Mouse (Mus musculus): Measurements from ENCODE around the gene Nkiras1.
"Not testable (repeated sequence)": the region's sequence is repeated elsewhere in the genome, so short reads cannot be mapped to it uniquely, and the experiment has no call there.

The Nkiras1 gene

DNA sequence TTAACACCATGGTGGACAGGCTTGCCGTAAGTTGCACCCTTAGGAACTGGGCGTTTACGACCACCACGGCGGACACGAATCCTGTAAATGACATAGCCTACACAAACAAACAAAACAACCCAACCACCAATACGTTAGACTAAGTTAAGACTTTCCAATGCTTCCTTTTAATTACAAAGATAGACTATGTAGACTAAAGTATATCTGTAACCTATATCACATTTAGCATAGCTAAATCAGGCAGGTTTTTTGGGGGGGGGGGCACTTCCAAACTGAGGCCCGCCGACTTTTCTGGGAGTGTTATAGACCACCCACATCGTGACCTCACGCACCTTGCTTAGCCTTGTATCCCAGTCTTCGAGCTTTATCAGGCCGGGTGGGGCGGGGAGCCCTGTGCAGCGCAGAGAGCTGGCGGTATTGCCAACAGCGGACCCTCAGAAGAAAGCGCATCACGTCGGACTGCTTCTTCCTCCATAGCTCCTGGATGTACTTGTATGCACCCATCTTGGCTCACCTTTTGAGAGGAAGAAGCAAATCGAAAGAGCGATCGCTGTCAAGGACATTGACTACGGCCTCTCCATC, 898 bp upstream of the Nkiras1 start:
- in situ Hi-C loops (cut with MboI; ENCODE audit: low pct_unique_long_range_greater_than_20kb in 1 of 2, low sequenced_read_pairs in 2 of 2, unreplicated experiment in 1 of 2), result not testable (repeated sequence)

DNA sequence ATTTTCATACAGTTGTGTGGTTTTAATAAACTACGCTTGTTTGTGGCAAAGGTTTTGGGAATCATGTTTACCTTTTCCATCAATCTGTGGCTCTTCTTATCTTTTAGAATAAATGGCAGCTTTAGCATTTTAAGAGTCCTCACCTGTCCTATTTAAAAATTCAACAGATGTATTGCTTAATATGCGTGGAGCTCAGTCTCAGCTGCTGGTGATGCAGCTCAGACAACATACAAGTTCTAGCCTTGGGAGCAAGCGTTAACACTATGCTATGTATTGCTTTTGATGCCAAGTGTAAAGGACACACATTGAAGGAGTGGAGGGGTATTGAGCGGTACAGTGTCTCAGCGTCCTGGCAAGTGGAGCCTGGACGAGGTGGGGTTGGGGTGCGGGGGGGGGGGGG, 730 bp downstream of the Nkiras1 start:
- in situ Hi-C loops (cut with MboI; ENCODE audit: low pct_unique_long_range_greater_than_20kb in 1 of 2, low sequenced_read_pairs in 2 of 2, unreplicated experiment in 1 of 2), result no loop called here

DNA sequence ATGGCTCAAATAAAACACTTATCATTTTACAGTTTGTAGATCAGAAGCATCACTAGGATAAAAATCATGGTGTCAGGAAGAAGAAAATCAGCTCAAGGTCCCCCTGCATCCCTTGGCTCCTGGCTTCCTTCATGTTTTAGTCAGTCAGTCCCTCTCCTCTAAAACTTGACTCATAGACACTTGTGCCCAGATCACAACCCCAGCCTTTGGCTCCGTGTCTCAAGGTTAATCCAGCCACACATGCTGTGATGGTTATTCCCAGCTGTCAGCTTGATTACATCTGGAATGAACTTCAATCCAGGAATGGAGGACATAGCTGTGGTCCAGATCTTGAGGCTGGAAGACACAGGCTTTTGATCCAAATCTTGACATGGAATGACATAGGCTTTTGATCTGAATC, 3.6 kb downstream of the Nkiras1 start:
- in situ Hi-C loops (cut with MboI; ENCODE audit: low pct_unique_long_range_greater_than_20kb in 1 of 2, low sequenced_read_pairs in 2 of 2, unreplicated experiment in 1 of 2), result no loop called here

DNA sequence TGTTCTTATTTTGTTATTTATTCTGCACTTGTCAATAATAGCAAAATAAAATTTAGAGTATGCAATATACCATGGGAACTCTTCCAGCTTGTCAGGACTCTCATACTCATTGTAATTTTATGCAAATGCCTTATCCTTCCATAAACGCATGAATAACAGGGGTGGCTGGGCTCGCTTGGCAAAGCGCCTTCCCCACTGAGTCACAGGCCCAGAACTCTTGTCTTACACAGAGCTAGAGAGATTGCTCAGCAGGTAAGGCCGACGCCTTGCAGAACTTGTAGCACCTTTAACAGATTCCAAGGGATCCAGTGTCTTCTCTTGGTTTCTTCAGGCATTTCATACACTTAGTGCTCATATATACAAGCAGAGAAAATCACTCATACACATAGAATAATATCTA, 9.4 kb downstream of the Nkiras1 start:
- in situ Hi-C loops (cut with MboI; ENCODE audit: low pct_unique_long_range_greater_than_20kb in 1 of 2, low sequenced_read_pairs in 2 of 2, unreplicated experiment in 1 of 2), result no loop called here

DNA sequence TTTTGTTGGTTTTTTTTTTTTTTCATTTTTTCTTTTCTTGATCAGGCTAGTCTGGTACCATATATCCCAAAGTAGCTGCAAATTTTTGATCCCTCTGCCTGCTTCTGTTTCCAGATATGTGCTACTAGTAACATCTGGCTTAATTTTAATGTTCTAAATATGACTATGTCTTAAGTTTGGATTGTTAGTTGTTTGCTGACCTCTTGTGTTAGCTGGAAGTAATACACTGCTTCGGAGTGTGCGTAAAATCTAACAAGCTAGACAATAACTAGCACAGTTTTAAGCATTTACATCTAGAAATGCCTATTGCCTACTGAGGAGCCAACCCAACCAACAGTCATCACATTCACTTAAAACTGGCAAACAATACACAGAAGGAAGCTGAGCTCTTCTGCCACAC, 13.6 kb downstream of the Nkiras1 start:
- in situ Hi-C loops (cut with MboI; ENCODE audit: low pct_unique_long_range_greater_than_20kb in 1 of 2, low sequenced_read_pairs in 2 of 2, unreplicated experiment in 1 of 2), result no loop called here

DNA sequence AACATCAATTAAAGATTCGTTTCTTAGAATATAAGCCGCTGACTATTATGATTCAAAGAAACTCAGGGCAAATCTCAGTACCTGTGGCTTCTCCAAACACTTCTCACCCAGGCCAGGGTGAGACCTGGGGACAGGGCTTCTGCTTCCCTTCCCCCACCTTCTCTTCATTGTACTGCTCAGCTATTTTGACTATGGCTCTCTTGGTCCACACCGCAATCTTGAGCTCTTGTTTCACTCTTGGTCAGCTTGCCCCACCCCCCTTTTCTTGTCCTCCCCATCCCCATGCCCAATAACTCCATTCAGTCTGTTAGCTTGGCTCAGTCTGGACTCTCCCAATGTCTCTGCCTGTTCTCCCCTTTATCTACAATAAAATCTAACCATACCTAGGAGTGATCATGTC, 14.5 kb downstream of the Nkiras1 start:
- in situ Hi-C loops (cut with MboI; ENCODE audit: low pct_unique_long_range_greater_than_20kb in 1 of 2, low sequenced_read_pairs in 2 of 2, unreplicated experiment in 1 of 2), result no loop called here

DNA sequence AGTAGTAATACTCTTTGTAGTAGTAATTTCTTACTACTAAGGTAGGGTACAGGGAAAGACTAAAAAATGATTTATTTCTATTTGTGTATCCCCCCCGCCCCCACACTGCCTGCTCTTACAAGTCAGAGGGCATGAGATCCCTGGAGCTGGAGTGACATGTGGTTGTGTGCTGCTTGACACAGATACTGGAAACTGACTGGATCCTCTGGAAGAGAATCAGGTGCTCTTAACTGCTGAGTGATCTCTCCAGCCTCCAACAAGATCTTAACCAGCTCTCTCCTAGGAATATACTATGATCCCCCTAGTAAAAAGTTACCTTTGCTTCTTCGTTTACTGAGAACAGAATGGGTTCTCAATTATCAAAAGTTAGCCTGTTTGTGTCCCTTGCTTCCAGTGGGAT, 15.5 kb downstream of the Nkiras1 start:
- in situ Hi-C loops (cut with MboI; ENCODE audit: low pct_unique_long_range_greater_than_20kb in 1 of 2, low sequenced_read_pairs in 2 of 2, unreplicated experiment in 1 of 2), result no loop called here

DNA sequence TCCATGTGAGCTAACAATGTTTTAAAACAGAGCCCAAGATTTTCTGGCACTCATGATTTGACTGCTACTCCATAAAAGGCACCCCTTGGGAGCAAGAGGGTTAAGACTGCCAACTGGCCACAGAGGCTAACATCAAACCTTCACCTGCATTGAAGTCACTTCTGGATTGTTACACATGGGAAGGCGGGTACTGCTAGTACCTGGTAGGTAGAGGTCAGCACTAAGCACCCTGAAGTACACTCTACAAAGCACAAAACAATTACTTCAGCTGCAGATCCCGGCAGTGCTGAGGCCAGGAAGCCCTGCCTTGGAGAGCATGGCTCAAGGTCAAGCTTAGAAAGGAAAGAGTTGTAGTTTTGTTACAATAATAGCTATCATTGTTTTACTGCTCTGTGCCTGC, 16.5 kb downstream of the Nkiras1 start:
- in situ Hi-C loops (cut with MboI; ENCODE audit: low pct_unique_long_range_greater_than_20kb in 1 of 2, low sequenced_read_pairs in 2 of 2, unreplicated experiment in 1 of 2), result no loop called here

DNA sequence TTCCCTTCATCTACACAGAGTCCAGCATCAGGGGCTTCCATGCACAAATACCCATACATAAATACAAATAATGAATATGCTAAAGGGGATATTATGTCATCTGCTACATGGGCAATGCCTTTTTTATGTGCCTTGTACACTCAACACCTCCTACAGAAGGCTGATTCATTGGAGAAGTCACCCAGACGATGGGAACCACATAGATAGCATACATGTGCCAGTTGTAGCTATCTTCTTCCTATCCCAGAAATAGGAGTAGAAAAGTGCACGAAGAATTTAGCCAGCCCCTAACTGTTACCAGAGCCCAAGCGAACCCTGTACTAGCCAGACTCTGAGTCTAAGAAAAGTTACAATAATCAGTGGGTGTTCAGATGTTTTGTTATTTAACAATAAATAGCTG, 21.2 kb downstream of the Nkiras1 start:
- in situ Hi-C loops (cut with MboI; ENCODE audit: low pct_unique_long_range_greater_than_20kb in 1 of 2, low sequenced_read_pairs in 2 of 2, unreplicated experiment in 1 of 2), result no loop called here

DNA sequence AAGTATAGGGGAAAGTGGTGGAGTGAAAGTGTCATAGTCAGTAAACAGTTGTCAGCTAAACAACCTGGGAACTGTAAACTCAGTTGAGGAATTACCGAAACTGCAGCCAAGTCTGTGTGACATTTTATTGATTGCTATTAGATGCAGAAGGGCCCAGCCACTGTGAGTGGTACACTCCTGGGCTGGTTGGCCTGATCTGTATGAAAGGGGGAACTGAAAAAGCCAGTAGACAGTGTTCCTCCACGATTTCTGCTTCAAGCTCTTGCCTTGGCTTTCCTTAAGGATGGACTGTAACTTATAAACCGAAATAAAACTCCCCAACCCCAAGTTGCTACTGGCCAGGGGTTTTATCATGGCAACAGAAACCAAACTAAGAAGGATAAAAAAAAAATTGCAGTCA, 21.6 kb downstream of the Nkiras1 start:
- in situ Hi-C loops (cut with MboI; ENCODE audit: low pct_unique_long_range_greater_than_20kb in 1 of 2, low sequenced_read_pairs in 2 of 2, unreplicated experiment in 1 of 2), result no loop called here

DNA sequence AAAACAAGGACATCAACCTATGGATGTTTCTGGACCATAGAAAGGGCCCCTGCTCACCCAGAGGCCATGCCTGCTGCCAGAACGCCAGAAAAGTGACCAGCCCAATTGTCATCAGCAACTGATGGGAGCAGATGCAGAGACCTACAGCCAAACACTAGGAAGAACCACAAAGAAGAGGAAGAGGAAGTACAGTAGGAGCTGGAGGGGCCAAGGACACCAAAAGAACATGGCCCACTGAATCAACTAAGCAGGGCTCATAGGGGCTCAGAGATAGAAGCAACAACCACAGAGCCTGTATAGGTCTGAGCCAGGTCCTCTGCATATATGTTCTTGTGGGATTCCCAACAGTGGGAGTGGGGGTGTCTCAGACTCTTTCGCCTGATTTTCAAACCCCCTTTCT, 26.5 kb downstream of the Nkiras1 start:
- in situ Hi-C loops (cut with MboI; ENCODE audit: low pct_unique_long_range_greater_than_20kb in 1 of 2, low sequenced_read_pairs in 2 of 2, unreplicated experiment in 1 of 2), result no loop called here

DNA sequence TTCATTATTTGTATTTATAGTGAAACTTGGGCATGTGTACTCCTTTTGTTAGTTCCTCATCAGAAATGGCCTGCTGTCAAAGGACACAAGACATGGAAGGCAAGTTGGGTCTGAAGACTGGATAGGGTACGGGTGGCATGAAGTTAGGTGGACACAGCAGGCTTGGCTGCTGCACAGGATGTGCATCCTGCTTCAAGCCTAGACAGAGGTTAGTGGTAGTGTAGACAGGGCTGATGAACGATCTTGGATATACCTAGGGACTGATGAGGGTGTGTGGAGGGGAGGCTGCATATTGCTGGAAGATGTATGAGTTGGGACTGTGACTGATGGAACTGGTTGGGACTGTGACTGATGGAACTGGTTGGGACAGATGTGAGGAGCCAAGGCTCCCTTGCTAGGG, 27.9 kb downstream of the Nkiras1 start:
- in situ Hi-C loops (cut with MboI; ENCODE audit: low pct_unique_long_range_greater_than_20kb in 1 of 2, low sequenced_read_pairs in 2 of 2, unreplicated experiment in 1 of 2), result no loop called here

DNA sequence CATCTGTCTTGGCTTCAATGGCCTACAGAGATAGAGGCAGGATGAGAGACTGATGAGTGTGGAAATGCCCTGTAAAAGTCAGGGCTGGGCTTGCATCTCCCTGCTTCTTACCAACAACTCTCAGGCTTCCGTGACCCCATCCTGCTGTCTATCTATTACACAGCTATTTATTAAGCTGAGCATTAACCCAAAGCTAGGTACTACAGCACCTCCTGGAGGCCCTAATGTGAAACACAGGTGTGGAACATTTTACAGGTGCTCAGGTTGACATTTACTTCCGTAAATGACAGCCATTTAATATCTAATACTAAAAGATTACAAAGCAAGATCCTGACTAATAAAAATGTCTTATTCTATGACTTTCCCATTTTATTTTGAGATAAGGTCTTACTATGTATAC, 29.7 kb downstream of the Nkiras1 start:
- in situ Hi-C loops (cut with MboI; ENCODE audit: low pct_unique_long_range_greater_than_20kb in 1 of 2, low sequenced_read_pairs in 2 of 2, unreplicated experiment in 1 of 2), result no loop called here

DNA sequence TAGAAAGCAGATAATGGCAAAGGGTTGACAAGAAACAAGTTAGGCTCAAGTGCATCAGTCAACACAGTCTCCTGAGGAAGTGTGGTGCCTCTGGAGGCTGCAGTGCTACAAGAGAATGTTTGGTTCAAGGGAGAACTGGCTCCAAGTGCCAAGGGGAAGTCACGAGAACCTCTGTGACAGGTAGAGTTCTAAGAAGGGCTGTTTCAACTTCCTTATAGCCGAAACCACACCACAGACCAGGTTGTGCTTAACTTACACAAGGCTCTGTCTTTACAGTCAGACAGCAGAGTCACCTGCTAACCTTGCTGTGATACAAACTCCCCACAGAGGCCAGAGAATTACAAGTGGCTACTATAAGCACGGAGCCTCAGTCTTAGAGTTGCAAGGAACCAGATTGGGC, 30.7 kb downstream of the Nkiras1 start:
- in situ Hi-C loops (cut with MboI; ENCODE audit: low pct_unique_long_range_greater_than_20kb in 1 of 2, low sequenced_read_pairs in 2 of 2, unreplicated experiment in 1 of 2), result no loop called here

DNA sequence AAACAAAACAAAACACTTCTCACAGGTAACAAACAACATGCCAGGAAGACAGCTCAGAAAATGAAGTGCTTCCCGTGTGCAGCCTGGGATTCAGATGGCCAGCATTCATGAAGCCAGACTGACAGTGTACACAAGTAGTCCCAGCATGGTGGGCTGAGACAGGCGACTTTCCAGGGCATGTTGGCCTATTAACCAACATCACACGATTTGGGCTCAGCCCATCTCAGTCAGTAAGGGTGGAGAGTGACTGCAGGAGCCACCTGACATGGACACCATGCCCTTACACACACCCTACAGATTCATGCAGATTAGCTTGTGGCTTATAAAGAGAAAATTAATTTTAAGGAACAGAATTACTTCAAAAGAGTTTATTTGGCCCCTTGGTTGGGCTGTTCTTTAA, 31.8 kb downstream of the Nkiras1 start:
- in situ Hi-C loops (cut with MboI; ENCODE audit: low pct_unique_long_range_greater_than_20kb in 1 of 2, low sequenced_read_pairs in 2 of 2, unreplicated experiment in 1 of 2), result no loop called here

DNA sequence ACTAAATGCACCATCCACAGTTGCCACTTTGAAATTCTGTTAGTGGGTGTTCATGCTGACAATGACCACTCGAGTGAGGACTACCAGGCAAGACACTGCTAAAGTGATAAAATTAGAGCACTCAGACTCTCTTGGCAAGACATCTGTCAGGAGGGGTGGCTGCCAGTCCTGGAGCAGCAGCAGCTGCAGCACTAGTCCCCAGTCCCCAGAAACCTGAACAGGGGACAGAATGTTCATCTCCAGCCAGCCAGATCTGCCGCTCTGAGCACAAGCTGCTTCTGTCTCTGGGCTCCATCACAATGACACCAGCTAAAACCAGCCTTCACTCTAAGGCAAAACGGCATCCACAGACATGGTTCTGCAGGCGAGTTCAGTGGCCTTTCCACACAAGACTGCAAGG, 32.3 kb downstream of the Nkiras1 start:
- in situ Hi-C loops (cut with MboI; ENCODE audit: low pct_unique_long_range_greater_than_20kb in 1 of 2, low sequenced_read_pairs in 2 of 2, unreplicated experiment in 1 of 2), result no loop called here

DNA sequence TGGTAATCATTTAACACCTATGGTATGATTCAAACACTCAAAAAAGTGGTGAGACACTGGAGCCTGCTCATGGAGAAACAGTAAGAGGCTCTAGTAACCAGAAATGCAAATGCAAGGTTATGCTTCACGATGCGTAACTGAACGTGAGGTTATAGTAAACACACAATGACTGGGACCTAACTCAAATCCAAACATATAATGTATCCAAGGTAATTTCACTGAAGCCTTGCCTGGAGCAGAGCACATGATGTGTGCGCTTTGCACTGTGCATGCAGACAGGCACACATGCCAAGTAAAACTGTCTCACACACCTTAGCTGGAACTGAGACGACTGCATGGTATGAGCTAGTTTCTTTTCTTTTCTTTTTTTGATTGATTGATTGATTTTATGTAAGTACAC, 33.2 kb downstream of the Nkiras1 start:
- in situ Hi-C loops (cut with MboI; ENCODE audit: low pct_unique_long_range_greater_than_20kb in 1 of 2, low sequenced_read_pairs in 2 of 2, unreplicated experiment in 1 of 2), result no loop called here

DNA sequence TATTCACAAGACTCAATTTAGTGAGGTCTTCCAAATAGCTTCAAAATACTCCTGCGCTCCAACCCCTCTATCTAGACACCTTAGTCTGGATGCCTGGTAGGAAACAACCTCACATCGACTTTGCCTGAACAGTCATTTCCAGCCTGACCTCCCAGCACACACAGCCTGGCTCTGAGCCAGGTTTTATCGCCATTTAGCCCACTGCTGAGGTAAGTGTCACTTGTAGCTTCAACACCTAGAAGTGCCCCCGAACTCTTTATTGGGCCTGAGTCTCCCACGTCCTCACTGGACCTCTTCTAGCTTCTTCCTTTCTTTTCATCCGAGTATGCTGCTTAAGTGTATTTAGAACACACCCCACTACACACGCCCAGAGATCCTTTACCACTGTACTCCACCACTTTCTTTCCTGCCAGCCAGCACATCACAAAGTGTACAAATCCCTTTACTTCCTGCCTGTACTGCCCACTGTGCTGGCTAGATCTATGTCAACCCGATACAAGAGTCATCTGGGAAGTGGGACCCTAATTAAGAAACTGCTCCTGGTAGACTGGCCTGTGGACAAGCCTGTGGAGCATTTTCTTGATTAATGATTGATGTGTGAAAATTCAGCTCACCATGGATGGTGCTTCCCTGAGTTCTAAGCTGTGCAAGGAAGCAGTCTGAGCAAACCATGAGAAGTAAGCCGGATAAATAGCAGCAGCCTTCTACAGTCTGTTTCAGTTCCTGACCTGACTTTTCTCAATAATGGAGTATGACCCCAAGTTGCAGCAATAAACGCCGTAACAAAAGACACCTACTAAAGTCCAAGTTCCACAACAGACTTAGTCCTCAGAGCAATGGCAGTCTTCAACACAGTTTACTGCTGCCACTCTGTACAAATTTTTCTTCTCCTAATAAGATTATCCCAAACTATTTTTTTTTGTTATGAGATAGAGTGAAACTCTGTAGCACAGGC, 46.8 kb downstream of the Nkiras1 start:
- in situ Hi-C loops (cut with MboI; ENCODE audit: low pct_unique_long_range_greater_than_20kb in 1 of 2, low sequenced_read_pairs in 2 of 2, unreplicated experiment in 1 of 2), result no loop called here

DNA sequence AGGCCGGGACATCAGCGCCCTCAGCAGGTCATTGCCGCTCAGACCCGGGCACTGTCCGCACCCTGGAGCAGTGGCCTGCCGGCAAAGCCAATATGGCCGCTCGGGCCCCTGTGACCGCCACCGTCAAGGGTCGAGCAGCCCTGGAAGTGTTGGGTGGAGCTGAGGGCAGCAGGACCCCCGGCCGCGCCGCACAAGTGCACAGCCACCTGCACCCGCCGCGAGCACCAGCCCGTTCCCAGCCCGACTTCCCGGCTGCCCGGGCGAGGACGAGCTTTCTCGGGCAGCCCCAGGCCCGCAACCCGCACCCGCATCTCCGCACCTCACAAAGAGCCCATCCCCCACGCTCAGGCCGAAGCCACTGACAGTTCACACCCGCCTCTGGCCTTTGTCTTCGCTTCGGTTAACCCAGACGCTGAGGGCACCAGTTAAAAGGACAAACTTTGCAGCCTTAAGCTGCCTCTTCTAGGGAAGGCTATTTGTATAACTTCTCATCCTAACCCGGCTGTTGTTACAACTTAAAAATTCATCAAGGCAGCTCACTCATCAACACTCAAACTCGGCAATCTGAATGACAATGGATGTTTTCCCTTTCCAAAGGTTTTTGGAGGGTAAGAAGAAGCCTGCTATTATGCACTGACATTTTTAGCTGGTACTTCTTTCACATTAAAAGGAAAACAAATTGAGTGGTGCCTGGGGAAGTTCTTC, 56.2 kb downstream of the Nkiras1 start:
- in situ Hi-C loops (cut with MboI; ENCODE audit: low pct_unique_long_range_greater_than_20kb in 1 of 2, low sequenced_read_pairs in 2 of 2, unreplicated experiment in 1 of 2), result no loop called here
